Mouse (Mus musculus) left cerebral cortex, adult 8-10 months (tissue): Measurements from ENCODE around the gene Tor4a. TPM values are rescaled to one million over a fixed set of nuclear protein-coding genes. Genes with fewer than 3 reads are reported as not detected.

Experiments used
- DNase-seq, 2 experiments: peaks; one replicate each; pipeline ENCODE4 v3.0.0; 2022; ENCODE audit warnings: low spot score in 2 of 2
- total RNA-seq, 4 experiments: library from RNA; stranded (reverse); gene quantifications; 2 replicates each; pipeline ENCODE4 v1.2.4; 2022

The Tor4a gene
- total RNA-seq, 4 experiments from 2014 or later, result 2.2 to 3.4 (median 2.5) TPM

DNA sequence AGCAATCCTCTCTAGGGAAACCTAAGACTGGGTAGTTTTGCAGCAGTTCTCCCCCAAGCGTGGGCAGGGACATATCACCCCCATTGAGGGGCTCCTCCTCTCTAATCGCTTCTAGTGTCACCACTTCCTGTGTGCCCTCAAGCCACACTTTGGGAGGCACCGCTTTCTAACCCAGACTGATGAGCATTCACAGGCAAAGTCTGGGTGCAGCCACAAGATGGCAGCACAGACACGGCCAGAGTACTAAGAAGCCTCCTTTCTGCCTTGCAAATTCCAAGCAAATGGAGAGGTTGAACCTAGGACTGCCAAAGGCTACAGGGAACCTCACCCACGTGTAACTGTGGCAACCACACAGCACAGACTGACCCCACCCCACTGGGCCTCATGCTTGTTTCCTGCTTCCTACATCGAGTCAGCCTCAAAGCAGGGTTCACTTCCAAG is 3.3 kb downstream of the Tor4a start:
- peak in 1 of 2 experiments; percentile 69 for DNase-seq

DNA sequence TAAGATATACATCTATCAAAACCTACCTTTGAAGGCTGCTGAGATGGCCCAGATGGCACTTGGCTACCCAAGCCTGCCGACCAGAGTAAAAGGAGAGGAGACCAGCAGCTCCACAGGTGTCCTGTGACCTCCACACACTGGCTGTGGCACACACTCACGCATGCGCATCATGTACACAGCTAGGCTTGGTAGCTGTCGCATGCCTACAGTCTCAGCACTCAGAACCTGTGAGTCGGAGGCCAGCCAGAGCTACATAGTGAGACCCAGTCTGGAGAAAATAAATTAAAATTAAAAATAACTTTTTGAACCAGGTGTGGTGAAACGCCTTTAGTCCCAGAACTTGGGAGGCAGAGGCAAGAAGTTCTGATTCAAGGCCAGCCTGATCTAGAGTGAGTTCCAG is 8.8 kb downstream of the Tor4a start:
- no peak for DNase-seq

DNA sequence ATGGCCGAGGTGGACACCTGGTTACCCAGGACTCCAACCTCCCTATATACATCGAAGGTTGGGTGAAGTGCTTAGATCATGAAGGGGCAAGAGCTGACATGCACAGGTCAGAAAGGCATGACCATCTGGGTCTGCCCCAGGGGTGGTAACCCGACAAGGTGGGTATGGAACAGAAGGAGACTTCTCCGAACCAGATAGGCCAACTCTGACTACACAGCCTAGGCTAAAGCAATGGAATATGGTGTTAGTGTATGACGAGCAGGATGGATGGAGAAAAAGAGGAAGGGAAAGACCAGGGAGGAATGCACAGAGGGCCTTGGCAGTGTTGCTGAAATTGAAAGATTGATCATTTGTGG is 10.1 kb downstream of the Tor4a start:
- DNase-seq, result no peak

DNA sequence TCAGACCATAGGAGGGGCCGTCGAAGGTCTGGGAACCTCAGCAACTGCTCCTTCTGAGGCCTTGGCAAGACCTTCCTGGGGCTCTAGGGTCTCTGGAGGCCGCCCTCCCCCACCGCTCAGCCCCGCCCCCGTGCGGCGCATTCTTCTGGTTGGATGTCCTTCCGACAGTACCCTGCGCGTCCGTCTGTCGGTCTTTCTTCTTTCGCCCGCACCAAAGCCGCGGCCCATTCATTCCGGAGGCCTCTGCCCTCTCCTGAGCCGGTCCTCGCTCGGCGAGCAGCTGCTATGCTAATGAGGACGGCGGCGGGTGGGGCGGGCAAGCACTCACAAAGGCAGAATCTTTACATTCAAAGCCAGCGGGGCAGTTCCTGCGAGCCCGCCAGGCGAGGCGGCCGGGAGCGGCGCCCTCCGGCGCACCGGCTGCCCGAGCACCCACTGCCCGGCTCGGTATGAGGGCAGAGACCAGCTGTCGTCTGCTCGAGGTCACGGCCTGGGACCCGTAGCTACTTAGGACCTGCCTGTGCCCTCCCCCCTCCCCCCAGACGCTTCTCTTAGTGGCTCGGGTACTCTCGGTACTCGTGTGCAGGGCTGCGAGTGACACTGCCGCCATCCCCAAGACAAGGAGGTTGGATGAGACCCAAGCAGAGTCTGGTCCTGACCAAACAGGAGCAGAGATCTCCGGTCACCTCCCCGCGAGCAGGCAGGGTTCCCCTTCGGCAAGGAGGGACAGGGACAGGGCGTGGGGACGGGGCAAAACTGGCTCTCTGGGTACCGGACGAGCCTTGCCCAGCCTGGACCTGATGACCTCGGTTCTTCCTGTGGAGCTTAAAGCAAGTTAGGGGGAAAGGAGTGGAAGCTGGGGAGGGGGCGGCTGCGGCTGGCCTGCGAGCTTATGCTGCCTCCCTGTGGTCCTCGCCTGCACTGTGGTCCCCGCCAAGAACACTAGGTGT is 10.8 kb downstream of the Tor4a start:
- no peak for DNase-seq

DNA sequence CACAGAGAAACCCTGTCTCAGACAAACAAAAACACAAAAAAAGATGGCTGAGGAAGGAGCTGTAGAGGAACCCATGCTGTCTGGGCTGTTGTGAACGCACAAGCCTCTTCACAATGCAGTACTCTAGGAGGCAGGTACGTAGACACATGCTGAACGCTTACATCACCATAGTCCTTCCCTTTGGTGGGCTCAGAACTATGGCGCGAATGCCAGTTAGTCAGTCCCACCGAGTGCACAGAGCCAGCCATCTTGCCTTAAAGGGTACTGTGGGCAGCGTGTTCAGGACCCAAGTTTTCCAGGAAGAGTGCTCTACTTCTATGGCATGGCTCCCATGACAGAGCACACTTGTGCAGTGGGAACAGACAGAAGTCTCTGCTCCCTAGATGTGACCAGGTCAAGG is 12.2 kb downstream of the Tor4a start:
- no peak for DNase-seq

DNA sequence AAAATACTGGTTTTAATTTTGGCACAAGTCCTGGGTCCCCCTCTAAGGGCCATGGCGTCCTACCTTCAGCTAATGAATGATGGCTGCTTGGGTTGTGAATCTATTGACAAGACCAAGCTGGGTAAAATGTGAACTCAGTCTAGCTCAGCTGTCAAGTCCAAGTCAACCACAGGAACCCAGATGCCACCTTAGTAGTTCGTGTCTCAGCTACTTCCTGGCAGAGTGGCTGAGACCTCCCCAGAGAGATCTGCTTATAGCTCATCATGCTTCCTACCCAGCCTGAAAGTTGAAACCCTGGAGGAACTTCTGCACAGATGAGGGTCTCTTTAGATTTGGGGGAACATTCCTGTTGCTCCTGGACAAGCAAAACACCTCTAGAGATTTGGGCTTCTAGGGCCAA is 13.3 kb downstream of the Tor4a start:
- DNase-seq, result no peak

DNA sequence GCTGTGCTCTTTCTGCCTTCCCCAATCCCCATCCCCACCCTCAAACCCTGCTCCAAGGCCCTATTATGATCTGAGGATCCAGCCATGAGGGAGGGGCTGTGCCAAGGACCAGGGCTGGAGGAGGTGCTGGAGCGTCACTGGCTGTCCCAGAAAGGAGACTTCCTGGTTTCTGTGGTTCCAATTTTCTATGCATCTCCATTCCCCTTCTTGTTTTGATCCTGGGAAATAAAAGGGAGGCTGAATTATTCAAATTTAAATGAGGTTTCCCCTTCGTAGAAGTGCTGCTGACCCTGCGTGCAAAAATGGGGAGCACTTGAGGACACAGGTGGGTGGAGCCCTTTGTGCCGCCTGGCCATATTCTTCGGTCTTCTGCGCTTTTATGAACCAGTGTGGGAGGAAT is 14.0 kb downstream of the Tor4a start:
- DNase-seq, result no peak

DNA sequence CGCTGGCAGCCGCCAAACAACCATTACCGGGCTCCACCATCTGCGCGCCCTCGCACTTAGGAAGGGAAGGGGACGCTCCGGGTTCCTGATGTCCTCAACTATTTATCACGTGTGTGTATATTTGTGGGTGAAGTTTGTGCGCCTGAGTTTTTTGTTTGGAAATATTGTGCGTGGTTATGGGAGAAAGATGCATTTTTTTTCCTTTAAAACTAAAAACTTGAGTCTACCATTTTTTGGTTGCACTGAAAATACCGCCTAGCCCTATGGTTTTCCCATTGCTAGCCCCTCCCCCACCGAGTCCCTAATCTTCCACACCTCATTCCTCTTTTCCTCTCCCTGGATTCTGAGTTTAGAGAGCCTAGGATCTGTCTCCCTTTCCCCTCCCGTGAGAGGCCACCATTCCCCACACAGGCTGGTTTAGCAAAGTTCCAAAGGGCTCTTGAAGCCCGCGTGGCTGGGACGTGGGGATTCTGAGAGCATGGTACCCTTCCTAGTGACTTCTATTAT is 14.7 kb downstream of the Tor4a start:
- DNase-seq, result no peak

DNA sequence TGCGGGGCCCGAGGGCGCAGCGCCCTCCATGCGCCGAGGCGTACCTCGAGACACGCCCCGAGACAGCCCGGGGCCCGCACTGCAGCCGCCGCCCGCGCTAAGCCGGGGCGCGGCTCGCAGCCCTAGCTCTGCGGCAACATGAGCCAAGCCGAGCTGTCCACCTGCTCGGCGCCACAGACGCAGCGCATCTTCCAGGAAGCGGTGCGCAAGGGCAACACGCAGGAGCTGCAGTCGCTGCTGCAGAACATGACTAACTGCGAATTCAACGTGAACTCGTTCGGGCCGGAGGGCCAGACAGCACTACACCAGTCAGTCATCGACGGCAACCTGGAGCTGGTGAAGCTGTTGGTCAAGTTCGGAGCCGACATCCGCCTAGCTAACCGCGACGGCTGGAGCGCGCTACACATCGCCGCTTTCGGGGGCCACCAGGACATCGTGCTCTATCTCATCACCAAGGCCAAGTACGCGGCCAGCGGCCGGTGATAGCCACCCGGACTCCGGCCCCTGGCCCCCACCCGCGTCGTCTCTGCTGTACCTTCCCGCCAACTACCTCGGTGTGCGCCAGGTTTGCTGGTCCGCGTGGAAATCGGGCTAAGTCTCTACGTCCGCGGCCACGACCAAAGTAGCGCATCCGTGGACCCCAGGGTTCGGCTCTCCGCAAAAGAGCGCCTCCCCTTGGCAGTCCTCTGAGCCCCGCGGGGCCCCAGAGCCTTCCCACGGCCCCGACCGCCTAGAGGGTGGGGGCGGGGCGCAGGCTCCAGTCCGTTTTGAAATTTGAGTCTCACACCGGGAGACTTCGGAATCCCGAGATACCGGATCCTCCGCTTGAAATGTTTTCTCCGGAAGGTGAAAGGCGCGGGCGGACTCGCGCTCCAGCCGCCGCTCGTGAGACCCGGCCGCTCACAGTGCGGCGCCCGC is 15.5 kb downstream of the Tor4a start:
- no peak for DNase-seq

DNA sequence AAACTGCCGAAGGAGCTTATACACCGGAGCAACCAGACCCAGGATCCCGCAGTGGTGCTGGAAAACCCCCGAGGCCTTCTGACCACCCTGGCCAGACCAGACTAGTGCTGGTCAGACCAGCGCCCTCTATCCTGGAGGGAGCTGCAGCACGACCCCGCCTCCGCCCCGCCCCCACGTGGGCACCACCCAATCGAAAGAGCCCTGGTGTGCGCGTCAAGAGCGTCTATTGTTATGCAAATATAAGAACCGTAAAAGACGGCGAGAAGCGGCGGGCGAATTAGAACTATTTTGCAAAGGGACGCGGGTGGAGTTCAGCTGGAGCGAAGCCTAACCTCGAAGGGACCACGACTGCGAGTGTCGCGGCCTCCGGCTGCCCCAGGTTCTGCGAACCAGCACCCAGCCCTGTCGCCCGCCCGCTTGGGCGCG is 16.2 kb downstream of the Tor4a start, which contains the start of gene Nrarp:
TSS of gene Nrarp (plus strand) at position 281 of the 426 bp plus-strand sequence.
- peak; percentile 83 to 93 for DNase-seq

DNA sequence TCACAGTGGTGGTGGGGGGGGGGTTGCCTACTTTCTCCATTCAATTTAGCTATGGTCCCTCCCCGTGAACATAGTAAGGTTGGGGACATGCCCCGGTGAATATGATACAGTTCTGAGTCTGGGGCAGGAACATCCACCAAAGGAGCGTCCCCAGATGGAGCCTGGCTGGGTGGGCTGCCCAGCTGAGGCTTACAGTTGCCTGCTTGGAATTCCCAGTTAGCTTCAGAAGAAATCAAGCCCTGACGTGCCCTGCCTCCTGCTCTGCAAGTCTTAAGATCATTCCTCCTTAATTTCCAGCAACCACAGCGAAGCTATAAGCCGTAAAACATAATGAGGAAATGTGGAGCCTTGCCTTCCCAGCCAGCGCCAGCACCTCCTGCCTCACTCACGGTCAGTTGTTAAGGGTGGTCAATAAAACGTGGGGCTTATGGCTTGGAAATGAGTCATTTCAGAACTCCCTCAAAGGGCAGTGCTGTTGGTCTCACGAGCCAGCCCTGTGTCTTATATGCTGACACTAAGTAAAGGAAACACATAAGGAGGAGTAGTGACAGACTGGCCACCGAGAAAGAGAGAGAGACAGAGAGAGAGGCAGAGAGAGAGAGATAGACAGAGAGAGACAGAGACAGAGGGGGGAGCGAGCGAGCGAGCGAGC is 17.0 kb downstream of the Tor4a start:
- DNase-seq, result no peak

DNA sequence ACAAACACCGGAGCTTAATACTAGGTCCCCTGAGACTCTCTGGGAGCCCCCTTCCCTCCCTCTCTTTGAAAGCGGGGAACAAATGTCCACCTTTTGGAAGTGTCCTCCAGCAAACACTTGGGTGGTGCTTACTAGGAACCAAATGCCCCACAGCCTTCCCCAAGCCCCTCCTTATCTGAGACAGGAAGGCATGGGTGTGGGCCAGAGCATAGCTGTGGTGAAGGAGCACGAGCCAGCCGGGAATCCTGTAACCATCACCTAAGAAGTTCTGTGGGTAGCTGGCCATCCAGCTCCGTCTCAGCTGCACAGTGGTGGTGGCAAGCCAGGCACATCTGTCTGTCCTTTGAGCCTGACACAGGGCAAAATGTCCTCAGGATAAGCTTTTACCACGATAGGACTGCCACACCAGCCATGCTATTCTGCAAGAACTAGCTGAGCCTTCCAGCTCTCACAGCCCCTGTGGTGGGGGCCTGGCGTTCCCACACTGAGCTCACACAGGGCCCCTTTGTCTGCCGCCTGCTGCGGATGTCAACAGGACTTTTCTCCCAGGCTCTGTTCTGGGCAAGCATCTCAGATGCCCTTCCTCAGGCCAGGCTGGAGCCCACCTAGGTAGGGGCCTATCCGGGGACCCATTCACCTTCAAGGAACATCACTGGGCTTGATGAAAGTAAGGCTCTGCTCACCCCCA is 18.3 kb downstream of the Tor4a start:
- no peak for DNase-seq

DNA sequence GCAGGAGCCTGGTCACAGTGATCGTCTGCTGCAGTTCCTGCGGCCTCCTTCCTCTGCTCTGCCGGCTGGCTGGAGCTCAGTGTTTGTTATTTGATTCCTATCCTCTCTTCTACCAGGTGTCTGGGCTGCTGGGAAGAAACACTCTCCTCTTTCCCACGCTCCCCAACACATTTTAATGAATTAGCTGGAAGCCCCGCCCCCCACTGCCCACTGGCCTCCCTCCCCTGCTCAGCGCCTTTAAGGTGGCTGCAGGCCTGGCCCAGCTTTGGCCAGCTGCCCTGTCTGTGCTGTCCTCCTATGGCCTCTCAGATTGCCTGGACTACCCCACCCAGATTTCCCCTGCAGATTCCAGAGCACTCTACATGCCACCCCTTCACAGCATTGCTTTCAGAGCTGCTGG is 19.0 kb downstream of the Tor4a start:
- no peak for DNase-seq

DNA sequence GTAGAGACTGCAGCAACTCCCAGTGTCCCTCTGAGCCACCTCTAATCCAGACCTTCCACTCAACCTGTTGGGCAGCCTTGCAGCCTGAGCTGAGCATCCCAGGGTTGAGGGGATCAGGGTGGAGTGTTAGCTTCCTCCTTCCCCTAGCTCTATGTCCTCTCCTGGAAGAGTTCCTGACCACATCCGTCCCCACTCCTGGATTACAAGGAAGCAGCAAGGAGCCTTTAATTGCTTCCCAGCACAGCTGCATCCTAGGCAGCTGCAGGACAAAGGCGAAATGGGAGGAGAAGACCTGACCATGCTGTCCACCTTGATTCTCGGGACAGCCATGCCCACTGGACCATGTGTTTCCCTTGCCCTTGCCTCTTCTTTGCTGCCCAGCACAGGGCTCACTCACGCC is 19.6 kb downstream of the Tor4a start:
- DNase-seq, result no peak

DNA sequence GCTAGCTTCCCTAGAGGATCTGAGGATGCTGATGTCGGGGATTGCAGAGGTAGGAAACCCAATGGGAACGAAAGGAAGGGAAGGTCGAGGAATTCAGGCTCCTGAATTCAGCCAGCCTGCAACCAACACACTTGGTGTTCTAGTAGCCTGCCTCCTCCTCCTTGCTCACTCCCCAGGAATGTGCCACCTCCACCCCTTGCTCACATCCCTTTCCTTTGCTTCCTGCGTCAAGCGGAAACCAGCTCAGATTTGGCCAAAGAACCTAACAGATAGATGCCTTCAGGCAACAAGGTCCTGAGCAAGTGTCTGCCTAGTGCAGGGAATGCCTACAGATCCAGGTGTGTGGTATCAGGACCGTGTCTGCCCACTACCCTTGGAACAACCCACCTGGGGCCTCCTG is 20.1 kb downstream of the Tor4a start:
- no peak for DNase-seq

DNA sequence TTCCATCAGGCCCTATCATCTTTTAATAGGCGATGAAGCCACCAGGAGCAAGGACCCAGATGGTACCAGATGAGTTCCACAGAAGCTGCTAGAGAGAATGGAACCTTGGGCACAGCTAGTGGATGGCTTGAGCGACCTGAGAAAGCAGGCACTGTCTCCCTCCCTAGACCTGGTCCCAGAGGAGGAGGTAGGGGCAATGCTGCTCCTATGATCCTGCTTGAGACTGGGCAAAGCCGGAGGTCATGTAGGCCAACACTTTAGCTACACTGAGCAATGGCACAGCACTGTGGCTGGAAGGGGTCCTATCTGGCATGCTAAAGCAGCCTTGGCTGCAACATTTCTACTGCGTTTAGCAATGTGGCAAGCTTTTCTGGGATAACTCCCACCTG is 21.0 kb downstream of the Tor4a start:
- DNase-seq, result no peak

DNA sequence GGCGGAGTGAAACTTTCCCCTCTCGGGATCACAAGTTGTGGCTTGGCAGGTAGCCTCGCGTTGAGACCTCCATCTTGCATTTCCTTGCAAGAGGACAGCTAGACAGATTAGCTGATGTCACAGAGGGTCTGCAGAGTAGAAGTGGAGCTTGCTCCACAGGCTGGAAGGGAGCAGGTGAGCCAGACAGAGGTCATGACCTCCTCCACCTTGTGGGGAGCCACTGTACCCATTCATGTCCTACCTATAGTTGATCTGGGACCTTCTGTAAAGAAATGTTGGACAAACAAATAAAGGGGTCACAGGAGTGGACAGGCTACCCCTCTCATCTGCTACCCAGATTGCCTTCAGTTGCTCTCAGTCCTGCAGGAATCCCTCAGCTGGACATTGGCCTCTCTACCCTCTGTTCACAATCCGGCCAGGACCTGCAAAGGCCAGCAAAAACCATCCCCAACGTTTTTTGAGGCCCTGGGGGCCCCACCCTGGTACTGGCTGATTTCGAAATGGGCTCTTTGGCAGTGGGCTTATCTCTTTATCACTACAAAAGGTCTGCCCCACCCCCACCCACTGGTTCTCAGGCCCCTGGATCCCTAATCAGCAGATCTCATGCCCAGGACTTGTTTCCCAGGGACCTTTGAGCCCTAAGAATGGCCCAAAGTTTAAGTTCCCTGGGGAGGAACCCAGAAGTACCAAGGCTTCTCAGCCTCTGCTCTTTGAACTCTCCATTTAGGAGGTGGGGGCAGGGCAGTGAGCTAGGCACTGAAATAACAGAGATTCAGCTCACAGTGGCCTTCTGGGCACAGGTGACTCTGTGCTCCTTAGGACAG is 21.6 kb downstream of the Tor4a start:
- no peak for DNase-seq

DNA sequence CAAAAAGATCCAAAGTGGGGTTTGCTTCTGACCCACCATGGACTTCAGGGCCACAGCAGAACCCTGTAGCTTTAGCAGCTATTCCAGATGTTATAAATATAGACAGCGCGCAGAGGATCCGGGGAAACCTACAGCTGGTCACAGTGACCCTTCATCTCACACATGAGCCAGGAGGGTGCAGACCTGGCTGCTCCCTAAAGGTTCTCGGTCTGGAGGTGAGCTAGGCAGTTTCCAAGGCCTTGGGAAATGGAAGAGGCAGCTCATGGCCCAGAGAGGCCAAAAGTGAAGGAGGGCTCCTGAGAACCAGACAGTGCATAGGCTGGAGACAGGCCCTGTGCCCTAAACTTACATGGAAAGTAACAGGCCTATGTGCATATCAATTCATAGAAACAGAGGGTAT is 22.9 kb downstream of the Tor4a start:
- DNase-seq, result no peak

DNA sequence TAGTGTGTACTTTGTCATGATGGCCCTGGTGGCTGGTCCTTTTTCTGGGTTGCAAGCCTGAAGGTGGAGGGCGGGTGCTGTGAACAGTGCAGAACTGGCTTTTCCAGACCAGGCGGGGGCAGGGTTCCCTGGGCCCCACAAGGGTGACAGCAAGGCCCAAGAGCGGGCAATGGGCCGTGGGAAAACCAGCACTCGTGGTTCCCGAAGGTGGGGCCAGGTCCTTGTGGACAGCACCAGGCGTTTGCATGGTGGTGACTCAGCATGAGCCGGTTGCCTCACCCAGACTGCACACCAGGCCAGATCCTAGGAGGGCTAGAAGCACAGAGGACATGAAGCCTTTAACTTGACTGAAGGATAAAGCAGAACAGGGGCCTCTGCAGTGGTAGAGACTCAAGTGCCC is 24.1 kb downstream of the Tor4a start:
- no peak for DNase-seq

DNA sequence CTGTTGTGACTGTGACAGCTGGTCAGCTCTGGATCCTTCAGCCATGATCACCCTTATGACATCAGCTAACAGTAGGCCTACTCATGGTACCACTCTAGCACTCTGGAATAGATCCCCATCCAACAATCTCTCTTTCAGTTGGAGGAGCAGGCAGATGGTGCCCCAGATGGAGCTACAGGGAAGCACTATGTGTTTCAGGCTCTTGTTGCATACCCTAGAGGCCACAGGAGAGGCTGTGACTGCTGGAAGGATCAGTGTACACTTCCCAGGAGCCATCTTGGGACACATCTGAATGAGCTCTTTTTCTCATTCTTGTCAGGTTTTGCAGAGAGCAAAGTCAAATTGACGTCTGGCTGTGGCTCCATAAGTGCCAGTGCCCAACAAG is 24.9 kb downstream of the Tor4a start:
- no peak for DNase-seq
